Mouse (Mus musculus): ENCODE measurements at regions not wholly inside any gene's neighbourhood (a gene's known extent, or its start where the extent isn't known, plus 50 kb on each side); places are given as distances from the start of the nearest gene placed in this dataset.

DNA sequence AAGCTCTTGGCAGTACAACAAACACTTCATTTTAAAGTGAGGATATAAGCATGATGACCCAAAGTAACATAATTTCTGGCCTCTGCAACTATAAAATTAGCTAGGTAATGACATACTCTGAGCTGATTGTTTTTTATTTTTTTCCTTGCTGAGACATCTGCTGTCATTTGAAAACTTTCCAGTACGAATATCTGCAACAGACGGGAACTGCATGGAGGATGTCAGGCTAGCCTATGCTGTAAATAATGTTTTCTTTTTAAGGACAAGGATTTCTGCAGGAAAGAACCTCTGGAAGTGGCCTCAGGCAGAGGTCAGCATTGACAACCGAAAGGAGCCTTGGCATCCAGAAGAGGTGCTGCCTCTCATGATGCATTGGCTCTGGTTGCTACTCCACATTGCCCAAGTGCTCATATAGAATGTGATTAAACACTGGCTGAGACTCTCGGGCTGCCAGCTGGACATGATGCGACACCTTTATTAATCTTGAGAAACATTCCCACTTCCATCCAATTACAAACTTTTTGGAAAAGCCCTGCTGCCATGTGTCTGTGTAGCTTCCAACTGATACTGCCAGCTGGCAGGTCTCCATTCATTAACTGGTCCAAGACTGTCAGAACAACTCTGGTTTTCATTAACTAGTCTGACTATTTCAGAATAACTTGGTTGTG, 837.9 kb downstream of the Ryr2 start:
- peak in 1 of 2 experiments; percentile 1 for DNase-seq

DNA sequence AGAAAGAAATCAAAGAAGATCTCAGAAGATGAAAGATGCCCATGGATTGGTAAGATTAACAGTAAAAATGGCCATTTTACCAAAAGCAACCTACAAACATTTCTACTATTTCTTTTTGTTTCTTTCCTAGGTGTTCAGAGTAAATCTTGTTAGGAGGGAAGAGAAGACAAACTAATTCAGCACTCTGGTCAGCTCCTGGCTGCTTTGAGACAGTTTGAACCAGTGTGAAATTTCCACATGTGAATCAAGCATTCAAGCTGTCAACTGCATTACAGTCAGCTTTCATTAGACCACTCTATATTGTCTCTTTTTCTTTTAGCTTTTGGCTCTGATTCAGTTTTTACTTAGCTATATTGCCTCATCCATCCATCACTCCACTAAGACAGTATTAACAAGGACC, 859.2 kb downstream of the Ryr2 start:
- peak; percentile 31 to 32 for DNase-seq

DNA sequence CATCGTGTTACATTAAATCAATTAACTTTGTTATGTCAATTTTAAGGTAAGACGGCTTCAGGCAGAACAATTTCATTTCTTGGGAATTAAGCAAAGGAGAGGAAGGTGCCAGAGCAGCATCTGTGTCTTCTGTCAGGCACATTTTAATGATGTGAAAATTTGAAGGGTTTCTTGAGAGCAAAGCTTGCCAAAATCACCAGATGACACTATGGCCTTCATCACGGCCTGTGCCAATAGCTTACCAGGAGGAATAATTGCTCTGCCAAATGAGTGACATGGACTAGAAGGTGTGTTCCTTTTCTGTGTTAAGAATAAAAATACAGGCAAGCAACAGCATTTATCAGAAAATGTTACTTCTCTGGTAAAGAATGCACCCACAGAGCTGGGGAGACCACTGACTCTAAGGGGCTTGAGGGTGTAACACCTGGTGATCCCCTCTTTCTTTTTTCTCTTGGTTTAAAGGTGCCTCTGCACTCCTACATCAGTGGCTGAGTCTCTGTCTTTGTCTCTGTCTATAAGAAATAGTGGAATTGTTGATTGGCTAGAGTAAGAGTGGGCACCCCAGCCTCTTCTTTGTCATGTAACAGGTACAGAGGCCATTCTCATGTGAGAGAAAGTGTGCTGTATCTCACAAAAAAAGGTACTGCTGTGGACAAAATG, 856.2 kb upstream of the Chrm3 start:
- no peak for DNase-seq

DNA sequence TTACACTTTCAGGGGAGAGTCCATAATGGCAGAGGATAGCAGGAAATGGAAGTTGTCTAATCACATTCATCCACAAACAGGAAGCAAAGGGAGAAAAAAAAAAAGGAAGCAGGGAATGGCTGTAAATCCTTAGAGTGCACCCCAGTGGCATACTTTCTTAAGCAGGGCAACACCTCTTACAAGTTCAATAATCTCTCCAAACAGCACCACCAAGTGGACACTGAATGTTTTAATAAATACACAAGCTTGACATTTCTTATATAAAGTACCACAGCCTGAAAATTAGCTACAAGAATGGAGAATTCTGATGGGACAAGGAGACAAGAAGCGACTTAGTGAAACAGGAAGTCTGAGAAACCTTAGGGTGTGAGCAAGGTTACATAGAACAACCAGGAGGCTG, 849.5 kb upstream of the Chrm3 start:
- no peak for DNase-seq

DNA sequence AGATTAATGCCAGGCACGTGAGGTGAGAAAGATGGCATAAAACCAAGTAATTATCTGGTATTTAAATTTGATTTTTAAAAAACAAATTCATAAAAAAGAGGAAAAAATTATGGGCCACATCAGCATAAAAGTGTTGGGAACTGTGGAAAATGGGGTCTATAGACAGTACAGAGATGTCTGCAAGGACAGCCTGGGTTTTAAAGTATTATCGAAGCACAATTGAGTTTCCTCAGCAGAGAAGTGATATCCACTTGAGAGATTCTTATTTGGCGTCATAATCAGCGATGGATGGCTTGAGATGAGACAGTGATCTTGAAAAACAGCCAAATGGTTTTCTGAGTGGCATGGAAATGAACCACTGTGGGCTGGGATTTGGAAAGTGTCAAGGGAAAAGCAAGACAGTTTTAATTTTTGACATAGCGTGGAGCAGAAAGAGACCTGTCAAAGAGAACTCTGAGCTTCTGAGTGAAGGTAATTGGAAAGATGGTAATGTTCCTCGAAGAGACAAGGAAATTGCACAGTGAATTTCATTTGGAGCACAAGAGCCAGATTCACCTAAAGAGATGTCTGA, 844.7 kb upstream of the Chrm3 start:
- no peak for DNase-seq

DNA sequence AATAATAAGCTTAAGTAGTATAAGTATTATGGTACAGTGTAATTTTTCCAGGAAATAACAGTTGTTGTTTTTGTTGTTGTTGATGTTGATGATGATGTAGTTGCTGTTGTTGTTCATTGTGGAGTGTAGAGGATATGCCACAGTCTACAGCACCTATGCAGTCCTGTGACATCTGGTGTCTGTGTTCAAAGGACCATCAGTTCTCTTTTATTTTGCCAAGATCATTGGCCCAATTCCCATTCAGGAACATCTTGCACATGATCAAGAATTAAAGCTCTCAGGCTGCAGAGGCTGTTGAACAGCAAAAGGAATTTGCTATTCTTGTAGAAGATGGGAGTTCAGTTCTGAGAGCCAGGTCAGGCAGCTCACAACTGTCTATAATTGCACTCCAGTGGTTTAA, 841.3 kb upstream of the Chrm3 start:
- DNase-seq: no peak

DNA sequence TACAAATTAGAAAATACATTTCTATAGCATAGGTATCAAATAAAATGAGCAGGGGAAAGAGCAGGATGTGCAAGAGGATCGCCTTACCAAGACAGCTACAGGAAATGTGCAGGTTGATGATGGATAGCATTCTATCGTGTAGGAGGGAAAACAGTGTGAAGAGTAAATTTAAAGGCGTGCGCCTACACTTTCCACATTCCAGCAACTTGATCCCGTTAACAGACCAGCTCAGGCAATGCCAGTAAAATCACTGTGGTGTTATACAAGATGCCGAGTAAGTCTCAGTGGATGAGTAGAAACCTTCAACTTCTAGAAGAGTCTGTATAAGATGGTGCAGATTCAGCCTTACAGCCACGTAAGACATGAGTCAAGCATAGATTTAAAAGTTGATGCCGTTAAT, 831.8 kb upstream of the Chrm3 start:
- DNase-seq: no peak

DNA sequence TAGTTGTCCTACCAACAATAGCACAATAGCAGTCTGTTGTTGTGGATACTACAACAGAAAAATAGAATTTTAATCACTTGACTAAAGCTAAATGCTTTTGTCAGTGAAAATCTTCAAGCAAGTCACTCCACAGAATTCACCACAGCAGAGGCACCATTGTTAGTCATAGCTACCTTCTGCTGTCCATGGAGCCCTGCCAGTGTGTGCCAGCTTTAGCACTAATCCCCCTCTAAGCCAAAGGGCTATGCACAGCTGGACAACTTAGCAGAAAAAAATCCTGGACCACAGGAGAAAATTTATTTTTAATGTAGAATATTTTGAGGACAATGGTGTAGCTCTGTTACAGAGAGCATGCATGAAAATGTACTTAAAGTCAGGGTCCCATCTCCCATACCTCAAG, 820.5 kb upstream of the Chrm3 start:
- DNase-seq: no peak

DNA sequence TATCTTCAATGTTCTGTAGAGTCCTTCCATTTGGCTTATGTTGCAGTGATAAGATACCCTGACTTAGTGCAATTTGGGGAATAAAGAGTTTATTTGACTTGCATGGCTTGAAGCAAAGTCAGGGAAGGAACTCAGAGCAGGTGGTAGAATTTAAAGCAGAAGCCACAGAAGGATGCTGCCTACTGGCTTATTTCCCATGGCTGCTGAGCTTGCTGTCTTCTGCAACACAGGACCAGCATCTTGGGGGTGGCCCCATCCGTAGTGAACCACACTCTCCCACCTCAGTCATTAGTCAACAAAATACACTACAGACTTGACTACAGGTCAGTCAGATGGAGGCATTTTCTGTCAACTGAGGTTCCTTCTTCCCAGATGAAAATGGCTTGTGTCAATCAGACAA, 819.7 kb upstream of the Chrm3 start:
- no peak for DNase-seq

DNA sequence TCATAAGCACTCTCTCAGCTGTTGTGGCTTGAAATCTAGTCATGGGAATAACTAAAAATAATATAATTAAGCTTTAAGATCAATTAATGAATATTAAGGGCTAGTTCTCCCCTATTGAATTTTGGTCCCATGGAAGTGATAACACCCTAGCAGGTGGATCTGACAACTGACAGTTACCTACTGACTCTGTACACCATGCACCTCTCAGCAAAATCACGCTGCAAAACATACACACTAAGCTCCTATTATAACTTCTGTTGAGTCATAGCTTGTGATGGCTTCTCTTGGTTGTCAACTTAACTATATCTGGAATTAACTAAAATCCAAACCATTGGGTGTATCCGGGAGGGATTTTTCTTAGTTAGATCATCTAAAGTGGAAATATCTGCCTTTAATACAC, 817.9 kb upstream of the Chrm3 start:
- DNase-seq: no peak

DNA sequence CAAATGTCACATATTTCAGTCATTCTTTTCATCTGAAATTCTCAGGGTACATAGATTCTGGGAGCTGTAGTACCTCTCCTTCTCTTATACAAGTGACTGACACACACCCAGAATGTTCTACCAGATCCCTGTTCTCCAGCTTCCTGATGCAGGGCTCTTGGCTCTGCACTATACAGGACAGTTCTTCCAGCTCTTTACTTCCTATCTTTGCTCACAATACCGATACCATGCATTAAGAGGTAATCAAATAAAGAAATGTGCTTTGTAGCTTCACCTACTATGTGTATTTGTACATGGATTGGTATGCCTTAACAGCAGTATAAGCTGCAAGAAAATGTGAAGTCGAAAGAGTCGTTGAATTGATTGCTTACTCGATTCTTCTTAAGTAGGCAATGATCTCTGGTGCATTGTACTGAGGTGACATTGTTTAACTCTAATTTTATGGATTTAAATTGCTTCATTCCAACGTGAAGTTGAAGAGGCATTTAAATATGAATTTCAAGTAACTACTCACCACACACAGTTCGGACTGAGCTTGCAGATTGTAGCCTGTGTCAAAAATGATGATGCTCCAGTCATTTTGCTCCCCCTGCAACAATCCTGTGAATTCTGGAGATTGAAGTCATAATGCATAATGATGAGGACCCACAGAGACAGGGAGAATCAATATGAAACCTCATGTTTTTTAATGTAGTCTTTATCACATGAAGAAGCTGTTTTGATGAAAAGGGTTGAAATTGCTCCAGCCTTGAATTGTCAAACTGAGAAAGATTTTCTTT, 817.2 kb upstream of the Chrm3 start:
- DNase-seq: no peak

DNA sequence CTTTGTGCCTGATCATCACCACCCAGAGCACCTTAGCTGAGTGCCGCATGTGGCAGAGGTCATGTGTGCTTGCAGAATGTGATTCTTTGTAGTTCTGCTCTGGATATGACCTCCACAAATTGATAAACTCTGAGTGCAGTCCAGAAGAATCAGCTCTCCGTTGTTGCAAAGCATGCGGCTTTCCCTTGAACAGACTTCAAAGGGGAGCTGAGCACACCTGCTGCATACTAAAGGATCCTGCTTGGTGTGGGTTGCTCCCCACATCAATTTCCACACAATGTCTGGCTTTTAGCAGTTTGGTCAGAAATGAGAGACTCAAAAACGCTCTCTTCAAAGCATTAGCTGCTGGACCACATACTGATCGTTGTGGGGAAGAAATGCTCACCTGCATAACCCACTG, 806.5 kb upstream of the Chrm3 start:
- no peak for DNase-seq

DNA sequence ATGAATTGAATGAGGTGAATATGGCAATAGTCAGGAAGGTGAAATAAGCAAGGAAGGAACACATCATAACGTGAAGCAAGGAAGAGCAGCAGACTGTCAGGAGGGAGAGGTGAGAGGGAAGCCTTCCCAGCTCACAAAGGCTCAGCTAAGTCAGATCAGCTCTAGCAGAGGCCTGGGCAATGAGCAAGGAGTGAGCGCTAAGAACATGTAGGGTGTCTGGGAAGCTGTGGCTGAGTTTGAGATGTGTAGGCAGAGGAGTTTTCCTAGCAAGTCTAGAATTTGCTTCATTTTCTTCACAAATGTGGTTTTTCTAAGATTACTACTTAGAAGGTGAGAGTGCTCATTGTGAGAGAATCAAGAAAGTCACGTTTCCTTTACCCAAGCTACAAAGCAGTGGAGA, 803.5 kb upstream of the Chrm3 start:
- no peak for DNase-seq

DNA sequence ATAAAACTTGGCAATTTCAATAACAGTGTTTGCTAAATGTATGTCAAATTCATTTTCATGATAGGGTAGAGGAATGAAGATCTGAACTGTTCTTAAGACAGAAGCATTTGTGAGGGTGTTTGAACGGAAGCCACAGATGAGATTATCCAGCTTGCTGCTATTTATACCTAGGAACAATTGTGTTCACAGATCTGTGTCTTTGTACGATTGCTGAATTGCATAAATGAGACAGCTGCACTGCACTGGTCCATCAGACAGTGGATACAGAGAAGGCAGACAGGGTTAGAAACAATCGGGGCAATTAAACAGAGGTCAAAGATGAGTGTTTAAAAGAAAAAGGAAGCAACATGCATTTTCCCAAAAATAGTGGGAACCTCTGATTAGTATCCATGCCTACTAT, 786.6 kb upstream of the Chrm3 start:
- DNase-seq: no peak

DNA sequence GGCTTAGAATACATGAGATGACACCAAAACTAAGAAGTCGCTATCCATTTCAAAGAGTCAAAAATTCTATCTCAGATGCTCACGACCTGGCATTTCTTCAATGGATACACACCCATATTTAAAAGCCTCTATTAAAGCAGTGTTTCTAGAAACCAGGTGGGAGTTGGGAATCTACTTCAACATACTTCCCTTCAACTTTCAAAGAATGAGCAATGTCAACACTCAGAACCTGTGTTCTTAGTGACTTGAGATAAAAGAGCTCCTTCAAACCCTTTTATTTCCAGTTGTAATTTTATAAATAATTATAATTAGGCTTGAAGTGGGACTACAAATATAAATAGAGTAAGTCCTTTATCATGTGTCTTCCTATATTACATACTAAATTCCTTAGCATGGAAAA, 747.0 kb upstream of the Chrm3 start:
- no peak for DNase-seq

DNA sequence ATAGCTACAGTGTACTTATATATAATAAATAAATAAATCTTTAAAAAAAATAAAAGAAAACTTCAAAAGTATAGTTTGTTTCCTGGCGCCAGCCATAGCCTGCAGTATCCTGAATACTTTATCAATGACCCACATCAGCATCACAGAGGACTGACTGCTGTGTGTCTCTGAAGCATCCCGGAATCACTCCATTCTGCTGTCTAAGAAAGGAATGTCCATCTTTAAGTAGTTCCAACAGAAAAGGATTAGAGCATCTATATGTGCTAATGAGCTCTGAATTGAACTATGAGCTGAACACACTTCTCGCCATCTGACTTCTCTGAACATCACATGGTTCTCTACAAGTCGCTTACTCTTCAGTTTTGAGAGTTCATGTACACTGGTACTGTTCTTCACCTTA, 745.8 kb upstream of the Chrm3 start:
- no peak for DNase-seq

DNA sequence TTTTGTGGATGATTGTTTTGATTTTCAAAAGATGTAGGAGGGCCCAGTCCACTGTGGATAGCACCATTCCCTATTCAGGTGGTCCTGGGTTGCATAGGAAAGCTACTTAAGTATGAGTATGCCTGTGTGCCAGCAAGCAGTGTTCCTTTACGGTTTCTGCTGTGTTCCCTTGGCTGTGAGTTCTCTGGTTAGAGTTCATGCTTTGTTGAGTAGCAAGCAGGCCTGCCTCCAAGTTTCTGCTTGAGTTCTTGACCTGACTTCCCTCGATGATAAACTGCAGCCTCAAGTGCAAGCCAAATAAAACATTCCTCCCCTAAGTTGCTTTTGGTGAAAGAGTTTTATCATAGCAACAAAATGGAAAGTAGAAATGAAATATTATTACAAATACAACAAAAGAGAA, 744.9 kb upstream of the Chrm3 start:
- peak; percentile 57 to 70 for DNase-seq

DNA sequence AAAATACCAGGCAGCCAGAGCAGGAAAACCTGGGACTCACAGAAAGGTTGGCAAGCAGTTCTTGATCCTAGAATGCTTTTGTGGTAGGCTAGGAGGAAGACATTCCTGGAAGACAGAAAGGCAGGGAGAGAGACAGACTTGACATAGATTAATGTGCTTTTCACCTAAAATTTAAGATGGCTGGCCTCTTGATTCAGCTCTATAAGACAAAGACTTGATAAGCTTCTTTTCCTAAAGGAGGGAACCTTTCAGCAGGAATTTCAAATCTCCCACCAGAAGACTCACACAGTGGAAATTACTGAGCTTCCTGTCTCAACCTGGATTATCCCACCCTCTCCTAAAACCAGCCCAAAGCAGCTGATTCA, 738.9 kb upstream of the Chrm3 start:
- DNase-seq: no peak

DNA sequence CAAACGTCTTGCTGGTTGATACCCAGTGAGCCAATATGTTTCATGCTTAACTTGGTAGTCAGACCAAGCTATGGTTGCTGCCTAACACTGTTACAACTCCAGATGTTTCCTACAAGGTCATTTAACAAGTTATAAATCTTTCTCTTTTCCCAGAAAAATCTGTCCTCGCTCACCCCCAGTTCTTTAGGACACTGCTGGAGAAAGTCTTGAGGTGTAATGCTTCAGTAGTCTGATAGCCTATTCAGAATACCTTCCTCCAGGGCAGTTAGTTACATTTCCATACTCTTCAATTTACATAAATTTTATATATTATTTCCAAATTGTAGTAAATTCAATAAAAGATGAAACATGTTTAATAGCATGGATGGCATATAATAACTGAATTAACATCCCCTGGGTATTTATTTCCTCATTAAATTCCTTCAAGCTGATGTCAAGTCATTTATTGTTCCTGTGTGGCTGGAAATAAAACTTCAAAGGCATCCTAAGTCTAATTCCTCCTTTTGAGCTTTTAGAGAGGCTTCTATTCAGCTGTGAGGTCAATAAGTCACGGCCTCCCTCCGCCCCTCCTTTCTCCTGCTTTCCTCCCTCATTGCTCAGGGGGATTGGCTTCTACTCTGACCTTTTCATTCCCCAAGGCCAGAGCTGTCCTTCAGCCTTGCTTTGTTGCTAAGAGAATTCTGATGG, 738.4 kb upstream of the Chrm3 start:
- peak; percentile 65 to 75 for DNase-seq

DNA sequence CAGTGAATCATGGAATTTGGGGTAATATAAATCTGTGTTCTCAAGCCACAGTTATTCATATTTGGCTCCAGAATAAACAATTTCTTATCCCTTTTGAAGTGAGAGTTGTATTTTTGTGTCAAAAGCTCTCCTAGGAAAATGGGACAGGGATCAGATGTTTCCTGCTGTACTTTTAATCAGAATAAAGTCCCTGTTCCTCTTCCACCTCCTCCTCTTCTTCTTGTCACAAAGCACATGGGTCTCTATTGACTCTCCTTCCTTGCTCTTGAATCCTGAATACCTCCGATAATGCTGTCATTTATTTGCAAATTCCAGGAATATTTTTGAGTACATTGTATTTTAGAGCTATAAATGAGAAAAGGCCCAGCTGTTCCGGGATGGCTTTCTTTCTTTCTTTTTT, 732.3 kb upstream of the Chrm3 start:
- no peak for DNase-seq

All from kidney, postnatal 4 days (tissue).